Mouse (Mus musculus) intestine, embryonic 14.5 days (tissue): ENCODE results near the gene Dpp7. TPM values are rescaled to one million over a fixed set of nuclear protein-coding genes. Genes with fewer than 3 reads are reported as not detected.

Experiments
- ATAC-seq: fragments of 200-750 bp; cut with Nextera tagmentation; replicated peaks from 2 replicates; pipeline ENCODE4 v1.8.0; 2017; ENCODE audit warnings: low read depth, moderate number of reproducible peaks, moderate TSS enrichment, moderate library complexity; ENCODE audit not compliant: low FRiP score, low TSS enrichment
- DNase-seq: peaks from one replicate; pipeline ENCODE4 v3.0.0-alpha.2; 2018; ENCODE audit warnings: low spot score
- H3K27ac ChIP-seq: fragments of 300-500 bp; sonication (generic); 2 replicates; pipeline ENCODE4 v1.5.1; 2014; ENCODE audit warnings: low read depth, mild to moderate bottlenecking, control low read depth
- H3K27me3 ChIP-seq: fragments of 300-500 bp; sonication (generic); replicated peaks from 2 replicates; pipeline ENCODE4 v1.6.1; 2014; ENCODE audit warnings: low read length, control low read depth; ENCODE audit not compliant: control insufficient read depth, insufficient read depth
- H3K36me3 ChIP-seq: fragments of 300-500 bp; sonication (generic); 2 replicates; pipeline ENCODE4 v1.6.1; 2014; ENCODE audit warnings: low read length, control low read depth; ENCODE audit not compliant: control insufficient read depth, insufficient read depth
- H3K4me1 ChIP-seq: fragments of 300-500 bp; sonication (generic); replicated peaks from 2 replicates; pipeline ENCODE4 v1.6.1; 2014; ENCODE audit warnings: low read length, control low read depth, mixed read lengths; ENCODE audit not compliant: control insufficient read depth, insufficient read depth
- H3K4me2 ChIP-seq: fragments of 300-500 bp; sonication (generic); 2 replicates; pipeline ENCODE4 v1.6.1; 2014; ENCODE audit warnings: low read length
- H3K4me3 ChIP-seq: fragments of 300-500 bp; sonication (generic); 2 replicates; pipeline ENCODE4 v1.5.1; 2014; ENCODE audit warnings: low read depth, low read length, control low read depth, mixed read lengths
- H3K9ac ChIP-seq: fragments of 300-500 bp; sonication (generic); 2 replicates; pipeline ENCODE4 v1.6.1; 2014; ENCODE audit warnings: mild to moderate bottlenecking, low read length
- H3K9me3 ChIP-seq: fragments of 300-500 bp; sonication (generic); 2 replicates; pipeline ENCODE4 v1.6.1; 2016; ENCODE audit warnings: low read length, control low read depth; ENCODE audit not compliant: control insufficient read depth
- WGBS: fragments of 180-500 bp; shearing (Covaris S2); extraction: QIAGEN DNeasy Blood & Tissue Kit; methylation state at CpG from one replicate; pipeline ENCODE4 v1.1.7; 2014; 5-methylcytosine and 5-hydroxymethylcytosine counted together
- polyA plus RNA-seq: library from polyadenylated mRNA; unstranded; fragments of >200 nt; fragmentation: Nextera tagmentation; extraction: Ambion mirVana; gene quantifications from 2 replicates; pipeline ENCODE4 v1.2.1, GENCODE M21; 2014

Dpp7 gene
- polyA plus RNA-seq, 1 experiment from 2014 or later = 24.1 TPM

- Histone ChIP-seq H3K27ac (peak within 1 kb of the TSS; percentile 91), H3K27me3 (no peaks in the 10 kb centered on the region), H3K4me2 (peak within 1 kb of the TSS; percentile 98), H3K4me1 (peaks cover 14% of the 10 kb centered on the region; the same call in 1 of the 2 replicates), H3K9me3 (no peaks in the 10 kb centered on the region), H3K9ac (peak within 1 kb of the TSS; percentile 96), H3K4me3 (peak within 1 kb of the TSS; percentile 96), H3K36me3 (peaks cover 36% of the 10 kb centered on the region)
- ATAC-seq (peak; percentile 97), DNase-seq (peak; percentile 97)
- WGBS = under 1% methylated on average over 78 of the region's 78 CpGs
These were observed 23.6 kb downstream of the Dpp7 start, which contains the start of gene Man1b1 for GRCm38 (mm10) chr2:25332286-25333160. Gene Man1b1 (plus strand): TSS chr2:25332338.

GRCm38 (mm10) chr2:25331470-25331869 is 24.7 kb downstream of the Dpp7 start:
- peaks cover 27% of the 10 kb centered on the region for H3K36me3 ChIP-seq
- H3K4me2 ChIP-seq = peak overlapping the region; percentile 65
- H3K9ac ChIP-seq = peak overlapping the region; percentile 96; the same call in 1 of the 2 replicates
- no peak for ATAC-seq
- H3K9me3 ChIP-seq = no peaks in the 10 kb centered on the region
- no peak overlapping the region for H3K27ac ChIP-seq
- H3K27me3 ChIP-seq = no peaks in the 10 kb centered on the region
- peaks cover 14% of the 10 kb centered on the region; the same call in 1 of the 2 replicates for H3K4me1 ChIP-seq
- no peak for DNase-seq
- peak overlapping the region; percentile 96 for H3K4me3 ChIP-seq
- WGBS = 61% methylated on average over 9 of the region's 9 CpGs

GRCm38 (mm10) chr2:25328440-25328839 is 27.7 kb downstream of the Dpp7 start:
- ATAC-seq = no peak
- Histone ChIP-seq H3K36me3 (no peaks in the 10 kb centered on the region), H3K27ac (no peak overlapping the region), H3K4me3 (no peak overlapping the region), H3K9me3 (no peaks in the 10 kb centered on the region), H3K4me2 (no peak overlapping the region), H3K9ac (no peak overlapping the region), H3K4me1 (peaks cover 10% of the 10 kb centered on the region; the same call in 1 of the 2 replicates), H3K27me3 (no peaks in the 10 kb centered on the region)
- no peak for DNase-seq
- WGBS = 43% methylated on average over 7 of the region's 7 CpGs

- H3K4me1 ChIP-seq = no peaks in the 10 kb centered on the region
- no peak overlapping the region for H3K9ac ChIP-seq
- no peak overlapping the region for H3K27ac ChIP-seq
- WGBS = 74% methylated on average over 2 of the region's 2 CpGs
- no peak overlapping the region for H3K4me2 ChIP-seq
- DNase-seq (no peak), ATAC-seq (no peak)
- no peak overlapping the region for H3K4me3 ChIP-seq
- H3K9me3 ChIP-seq = no peaks in the 10 kb centered on the region
- H3K27me3 ChIP-seq = peaks cover 2% of the 10 kb centered on the region; the same call in 1 of the 2 replicates
- no peaks in the 10 kb centered on the region for H3K36me3 ChIP-seq
These were observed 30.1 kb downstream of the Dpp7 start for GRCm38 (mm10) chr2:25326036-25326435.

GRCm38 (mm10) chr2:25320084-25320483 is 36.1 kb downstream of the Dpp7 start:
- 38% methylated on average over 2 of the region's 2 CpGs for WGBS
- no peak overlapping the region for H3K4me3 ChIP-seq
- no peak overlapping the region for H3K9ac ChIP-seq
- ATAC-seq = no peak
- H3K27me3 ChIP-seq = peaks cover 43% of the 10 kb centered on the region
- H3K36me3 ChIP-seq = no peaks in the 10 kb centered on the region
- no peaks in the 10 kb centered on the region for H3K9me3 ChIP-seq
- no peak for DNase-seq
- H3K4me2 ChIP-seq = no peak overlapping the region
- peaks cover 3% of the 10 kb centered on the region; the same call in 1 of the 2 replicates for H3K4me1 ChIP-seq
- no peak overlapping the region for H3K27ac ChIP-seq

- DNase-seq (peak; percentile 90), ATAC-seq (peak; percentile 76)
- Histone ChIP-seq H3K36me3 (no peaks in the 10 kb centered on the region), H3K4me2 (peak within 1 kb of the TSS; percentile 49), H3K9ac (no peak within 1 kb of the TSS), H3K27me3 (peaks cover 43% of the 10 kb centered on the region), H3K4me3 (peak within 1 kb of the TSS; percentile 31), H3K4me1 (peaks cover 3% of the 10 kb centered on the region; the same call in 1 of the 2 replicates), H3K9me3 (no peaks in the 10 kb centered on the region), H3K27ac (no peak within 1 kb of the TSS)
- WGBS = 9% methylated on average over 58 of the region's 58 CpGs
These were observed 37.0 kb downstream of the Dpp7 start, which contains the start of gene Grin1 for GRCm38 (mm10) chr2:25318971-25319773. Gene Grin1 (minus strand): TSS chr2:25319187.

- WGBS = 7% methylated on average over 31 of the region's 31 CpGs
- no peak for DNase-seq
- Histone ChIP-seq H3K36me3 (no peaks in the 10 kb centered on the region), H3K4me2 (peak overlapping the region; percentile 49), H3K27ac (no peak overlapping the region), H3K9ac (no peak overlapping the region), H3K4me1 (peaks cover 3% of the 10 kb centered on the region; the same call in 1 of the 2 replicates), H3K9me3 (no peaks in the 10 kb centered on the region), H3K4me3 (peak overlapping the region; percentile 31), H3K27me3 (peaks cover 52% of the 10 kb centered on the region)
- peak; percentile 32; the same call in 1 of the 2 replicates for ATAC-seq
These were observed 37.8 kb downstream of the Dpp7 start for GRCm38 (mm10) chr2:25318119-25318966.

GRCm38 (mm10) chr2:25311491-25311891 is 44.7 kb downstream of the Dpp7 start:
- 3% methylated on average over 11 of the region's 11 CpGs for WGBS
- Histone ChIP-seq H3K36me3 (no peaks in the 10 kb centered on the region), H3K4me2 (peak overlapping the region; percentile 33), H3K27me3 (peaks cover 78% of the 10 kb centered on the region), H3K4me1 (no peaks in the 10 kb centered on the region), H3K9me3 (no peaks in the 10 kb centered on the region), H3K4me3 (no peak overlapping the region), H3K27ac (no peak overlapping the region), H3K9ac (no peak overlapping the region)
- DNase-seq (no peak), ATAC-seq (peak; percentile 74)
